Mouse (Mus musculus) spleen, embryonic (tissue): ENCODE results near the gene Rnls.

Experiments
- CTCF ChIA-PET: fragments of 350-600 bp; sonication (Branson Sonifier 250); formaldehyde crosslinking; loops from one replicate; lab custom pipeline; 2022; lab: Charles Lee

Rnls gene

GRCm38 (mm10) chr19:33113746-33114145 is 278.3 kb downstream of the Rnls start:
- CTCF ChIA-PET = interaction anchor here (0.7 kb wide), 1 partner anchor 8 kb away, joined by 3 read pairs; no protein-coding TSS in a partner anchor

- CTCF ChIA-PET = no interaction called here
Observed at GRCm38 (mm10) chr19:33110404-33110803, 281.7 kb downstream of the Rnls start.

- CTCF ChIA-PET = interaction anchor here (0.6 kb wide), 1 partner anchor 1579 kb away, joined by 3 read pairs; no protein-coding TSS in a partner anchor
Observed at GRCm38 (mm10) chr19:33109941-33110371, 282.1 kb downstream of the Rnls start.

DNA sequence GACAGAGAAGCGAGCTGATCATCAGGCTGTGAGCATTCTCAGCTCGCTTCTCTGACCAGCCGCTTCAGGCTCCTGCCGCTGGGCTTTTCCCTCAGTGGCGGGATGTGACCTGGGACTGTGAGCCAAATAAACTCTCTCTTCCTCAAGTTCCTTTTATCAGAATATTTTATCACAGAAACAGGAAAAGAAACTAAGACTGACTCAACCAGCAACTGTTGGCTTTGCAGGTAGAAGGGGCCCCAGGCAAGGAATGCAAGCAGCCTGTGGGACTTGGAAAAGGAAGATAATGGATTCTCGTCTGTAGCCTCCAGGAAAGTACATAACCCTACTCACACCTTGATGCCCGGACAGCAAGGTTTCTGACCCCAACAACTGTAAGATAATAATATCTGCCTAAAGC is 283.0 kb downstream of the Rnls start:
- CTCF ChIA-PET = no interaction called here

DNA sequence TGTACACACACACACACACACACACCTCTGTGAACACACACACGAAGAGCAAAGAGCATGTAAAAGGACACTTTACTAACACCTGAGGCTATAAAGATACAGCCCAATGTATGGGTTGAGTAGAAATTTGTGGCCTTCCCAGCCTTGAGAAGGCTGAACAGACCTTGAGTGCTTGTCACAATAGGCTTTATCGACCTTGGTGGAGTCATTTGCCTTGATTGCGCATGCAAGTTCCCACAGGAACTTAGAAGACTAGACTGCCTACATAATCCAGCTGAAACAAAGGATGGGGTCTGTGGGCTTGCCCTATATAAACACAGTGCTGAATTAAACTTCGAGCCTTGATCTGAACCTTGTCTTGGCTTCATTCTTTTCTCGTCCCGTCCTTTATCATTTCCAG is 288.2 kb downstream of the Rnls start:
- CTCF ChIA-PET = interaction anchor here (1.5 kb wide), 1 partner anchor 16 kb away, joined by 5 read pairs; no protein-coding TSS in a partner anchor

DNA sequence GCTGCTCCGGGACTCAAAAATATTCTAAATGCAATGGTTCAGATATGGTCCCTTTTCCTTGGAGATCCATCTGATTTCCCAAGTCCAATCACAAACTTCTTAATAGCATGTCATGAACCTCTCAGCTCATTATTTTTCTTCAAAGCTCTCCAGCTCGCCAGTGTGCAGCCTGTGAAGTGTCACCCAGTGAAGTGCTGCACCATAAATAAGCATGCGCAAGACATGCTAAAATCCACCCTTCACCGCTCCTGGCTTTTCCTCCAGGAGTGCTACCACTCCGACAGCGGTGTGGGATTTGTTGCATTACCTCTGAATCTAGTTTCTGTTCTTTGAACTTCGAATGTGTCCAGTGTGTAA is 289.3 kb downstream of the Rnls start:
- CTCF ChIA-PET = interaction anchor here (0.9 to 1.5 kb wide), 2 partner anchors 17 to 68 kb away, joined by 3 to 5 read pairs; no protein-coding TSS in a partner anchor

DNA sequence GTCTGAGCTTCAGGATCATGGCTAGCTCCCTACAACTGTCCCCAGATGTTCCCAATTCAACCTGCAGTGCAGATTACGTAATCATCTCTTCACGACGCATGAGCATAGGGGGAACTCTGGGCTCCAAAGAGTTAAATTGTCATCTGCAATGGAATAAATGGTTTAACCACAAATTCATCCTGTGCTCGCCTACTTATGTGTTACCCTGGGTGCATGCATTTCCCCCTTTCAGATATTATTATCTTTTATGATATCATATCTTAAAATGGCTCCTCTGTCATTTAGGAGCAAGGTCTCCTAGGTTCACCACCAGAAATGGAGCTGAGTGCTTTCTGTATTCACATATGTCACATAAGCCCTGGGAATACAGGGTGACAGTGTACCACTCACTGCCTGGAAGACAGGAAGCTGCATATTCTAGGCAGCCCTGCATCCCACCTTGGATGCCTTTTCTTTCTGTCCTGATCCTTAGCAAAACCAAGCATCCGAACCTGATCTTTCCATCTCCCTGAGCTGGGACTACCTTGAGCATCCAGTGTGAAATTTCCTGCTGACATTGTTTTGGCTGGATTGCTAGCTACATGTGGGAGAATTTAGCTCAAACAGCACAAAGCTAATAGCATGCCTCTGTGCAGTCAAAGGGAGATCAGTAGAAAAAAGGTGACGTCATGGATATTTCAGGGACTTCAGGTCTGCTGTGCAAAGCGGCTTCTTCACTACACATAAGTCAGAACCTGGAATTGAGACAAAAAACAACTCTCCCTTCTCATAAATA is 289.9 kb downstream of the Rnls start:
- CTCF ChIA-PET = interaction anchor here (0.6 to 0.9 kb wide), 3 partner anchors 67 to 216 kb away, joined by 3 read pairs; no protein-coding TSS in a partner anchor

DNA sequence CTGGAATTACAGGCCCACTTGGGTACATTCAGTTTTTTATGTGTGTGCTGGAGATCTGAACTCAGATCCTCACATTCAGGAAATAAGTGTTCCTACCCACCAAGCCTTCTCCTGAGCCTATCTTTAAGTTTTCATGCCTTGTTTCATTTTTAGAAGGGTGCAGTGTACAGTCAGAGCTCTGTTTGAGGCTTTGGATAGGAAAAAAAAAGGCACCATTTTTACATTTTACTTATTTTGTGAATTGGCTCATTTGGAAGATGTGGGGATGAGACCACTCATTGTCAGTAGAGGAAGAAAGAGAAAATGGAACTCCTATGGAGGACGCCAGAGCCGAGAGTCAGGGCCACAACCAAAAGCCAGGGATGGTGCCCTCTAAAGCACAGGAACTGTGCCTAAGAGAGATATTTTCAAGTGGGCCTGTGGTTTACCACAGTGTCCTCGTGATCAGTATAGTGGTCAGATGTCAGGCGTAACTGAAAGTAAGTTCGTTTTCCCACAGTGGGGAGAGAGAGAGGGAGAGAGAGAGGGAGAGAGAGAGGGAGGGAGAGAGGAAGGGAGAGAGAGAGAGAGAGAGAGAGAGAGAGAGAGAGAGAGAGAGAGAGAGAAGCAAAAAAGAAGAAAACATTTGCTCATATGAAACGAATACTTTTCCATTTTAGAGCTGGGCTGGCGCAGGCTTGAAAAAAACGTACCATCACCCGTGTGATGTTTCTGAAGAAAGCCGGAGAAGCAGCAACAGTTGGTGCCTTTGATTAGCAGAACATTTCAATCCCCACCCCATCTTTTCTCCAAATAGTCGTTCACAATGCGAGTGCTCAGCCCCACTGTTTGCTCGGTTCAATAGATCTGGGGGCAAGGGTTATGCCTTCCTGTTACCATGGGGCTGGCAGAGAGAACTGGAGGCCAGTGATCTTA is 290.7 kb downstream of the Rnls start:
- CTCF ChIA-PET = interaction anchor here (0.7 to 0.9 kb wide), 2 partner anchors 66 to 215 kb away, joined by 3 read pairs; no protein-coding TSS in a partner anchor

GRCm38 (mm10) chr19:33100598-33100997 is 291.5 kb downstream of the Rnls start:
- CTCF ChIA-PET = no interaction called here

DNA sequence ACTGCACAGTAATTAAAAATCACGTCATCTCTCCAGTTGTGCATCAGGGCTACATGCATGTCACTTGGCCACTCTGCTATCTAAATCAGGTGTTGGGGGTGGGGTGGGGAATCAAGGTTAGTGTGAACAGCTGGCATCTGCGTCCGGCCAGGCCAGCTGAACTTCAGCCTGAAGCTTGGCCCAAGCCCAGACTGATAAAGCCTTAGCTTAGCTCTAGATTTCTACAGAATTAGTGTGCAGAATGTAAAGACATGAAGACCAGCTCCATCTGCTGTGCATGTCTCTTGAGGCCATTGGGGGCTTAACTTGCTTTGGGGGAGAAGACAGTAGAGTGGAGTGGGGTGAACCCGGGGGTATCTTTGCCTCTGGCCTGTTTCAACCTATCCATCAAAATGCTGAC is 292.1 kb downstream of the Rnls start:
- CTCF ChIA-PET = interaction anchor here (0.5 kb wide), 1 partner anchor 24 kb away, joined by 22 read pairs; no protein-coding TSS in a partner anchor

DNA sequence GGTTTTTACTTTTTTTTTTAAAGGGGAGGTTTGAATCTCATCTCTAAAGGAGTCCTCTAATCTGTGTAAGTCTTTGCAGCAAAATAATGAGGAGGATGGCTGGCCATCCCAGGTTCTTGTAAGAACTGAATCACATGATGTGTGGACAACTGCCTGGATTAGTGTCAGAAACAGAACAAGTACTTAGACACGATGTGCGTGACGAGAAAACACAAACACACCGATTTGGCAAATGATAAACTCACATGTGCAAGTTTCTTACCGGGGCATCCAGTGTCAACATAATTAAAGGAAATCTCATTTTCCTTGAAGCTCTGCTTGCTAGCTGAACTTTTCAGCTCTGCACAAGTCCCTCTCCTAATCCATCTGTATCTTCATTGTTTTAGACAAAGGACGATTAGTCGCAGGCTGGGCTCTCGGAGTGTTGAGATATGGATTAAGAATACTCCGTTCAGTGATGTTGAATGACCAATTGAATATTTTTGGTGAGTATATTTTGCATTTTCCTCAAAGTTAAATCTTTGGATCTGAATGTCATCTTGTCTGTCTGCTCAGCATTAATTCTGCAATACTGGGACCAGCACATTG is 292.8 kb downstream of the Rnls start:
- CTCF ChIA-PET = no interaction called here

DNA sequence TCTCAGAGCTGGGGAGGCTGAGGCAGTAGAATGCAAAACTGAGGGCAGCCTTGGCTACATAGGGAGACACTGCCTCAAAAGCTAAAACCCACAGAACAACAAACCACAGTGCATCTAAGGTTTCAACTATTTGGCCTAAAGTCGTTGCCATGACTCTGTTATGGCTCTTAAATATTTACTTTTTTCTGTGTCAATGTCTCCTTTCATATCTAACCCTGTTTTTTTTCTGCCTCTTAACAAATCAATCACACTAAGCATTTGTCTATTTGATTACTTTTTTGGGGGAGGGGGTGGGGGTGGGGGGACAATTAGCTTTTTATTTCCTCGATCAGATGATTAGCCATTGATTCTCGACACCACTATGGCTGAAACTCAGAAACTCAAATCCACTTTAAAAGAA is 294.4 kb downstream of the Rnls start:
- CTCF ChIA-PET = interaction anchor here (0.6 kb wide), 1 partner anchor 362 kb away, joined by 4 read pairs; no protein-coding TSS in a partner anchor

DNA sequence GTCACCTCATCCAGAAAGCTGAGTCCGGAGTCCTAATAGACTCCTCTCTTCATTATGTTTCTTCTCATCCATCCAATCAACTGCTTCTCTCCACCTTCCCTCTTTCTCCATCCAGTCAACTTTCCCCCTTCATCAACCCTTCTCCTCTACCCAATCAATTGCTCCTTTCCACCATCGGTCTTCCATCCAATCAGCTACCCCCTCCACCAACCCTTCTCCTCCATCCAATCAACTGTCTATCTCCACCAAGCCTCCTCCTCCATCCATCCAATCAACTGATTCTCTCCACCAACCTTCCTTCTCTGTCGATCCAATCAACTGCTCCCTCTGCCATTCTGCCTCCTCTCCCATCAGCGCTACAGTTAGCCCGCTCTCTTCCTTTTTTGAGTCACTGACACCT is 295.5 kb downstream of the Rnls start:
- CTCF ChIA-PET = interaction anchor here (0.6 to 0.7 kb wide), 2 partner anchors 44 to 98 kb away, joined by 4 to 11 read pairs; no protein-coding TSS in a partner anchor

DNA sequence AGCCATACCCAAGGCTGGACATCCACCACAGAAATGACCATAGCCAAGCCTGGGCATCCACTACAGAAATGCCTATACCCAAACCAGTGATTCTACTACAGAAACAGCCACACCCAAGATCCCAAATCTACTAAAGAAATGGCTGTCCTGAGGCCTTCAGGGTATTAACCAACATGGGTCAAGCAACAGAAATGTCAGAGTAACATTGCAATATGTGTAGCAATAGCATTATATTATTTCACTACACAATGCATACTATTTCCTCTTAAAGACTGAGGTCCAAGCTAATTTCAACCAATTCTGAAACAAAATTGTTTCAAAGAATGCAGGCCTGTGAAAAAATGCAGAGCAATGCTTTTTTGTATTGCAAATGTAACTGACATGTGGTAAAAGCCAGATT is 299.5 kb downstream of the Rnls start:
- CTCF ChIA-PET = no interaction called here

- CTCF ChIA-PET = no interaction called here
Observed at GRCm38 (mm10) chr19:33091324-33091723, 300.8 kb downstream of the Rnls start.

DNA sequence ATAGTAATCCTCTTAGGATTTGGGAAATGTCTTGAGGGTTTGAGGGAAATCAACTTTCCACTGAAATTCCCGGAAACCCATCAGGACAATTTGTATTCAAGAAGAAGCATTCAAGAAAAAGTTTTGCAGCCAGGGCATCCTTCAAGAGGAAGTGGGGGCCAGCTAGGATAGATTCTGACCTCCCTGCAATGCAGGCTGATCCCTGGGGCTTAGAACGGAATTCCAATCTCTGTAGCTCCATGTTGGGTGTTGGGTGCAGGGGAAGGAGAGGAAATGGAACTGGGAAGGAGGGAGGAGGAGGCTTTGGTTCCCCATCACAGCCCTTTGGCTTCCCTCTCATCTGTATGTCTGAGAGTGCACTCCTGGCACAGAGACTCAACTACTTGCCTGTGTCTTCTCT is 303.2 kb downstream of the Rnls start:
- CTCF ChIA-PET = no interaction called here

GRCm38 (mm10) chr19:33087961-33088360 is 304.1 kb downstream of the Rnls start:
- CTCF ChIA-PET = no interaction called here
